Mouse (Mus musculus): ENCODE data around the gene Ube2ql1. TPM values are rescaled to one million over a fixed set of nuclear protein-coding genes. Genes with fewer than 3 reads are reported as not detected.

Gene Ube2ql1
- total and polyA plus RNA-seq, 3 experiments, result not detected

GRCm38 (mm10) chr13:69758979-69759378 lies 19.3 kb upstream of the Ube2ql1 start:
- Histone ChIP-seq H3K27me3 (ENCODE audit: control insufficient read depth in 1 of 2, insufficient read depth in 2 of 2, low read length in 2 of 2) (no peaks in the 10 kb centered on the region; a peak in 1 of 4 replicates), H3K9me3 (replicated peaks; ENCODE audit: insufficient read depth, low read length) (no peaks in the 10 kb centered on the region), H3K27ac (ENCODE audit: control insufficient read depth, low read depth, low read length) (no peak overlapping the region), H3K4me1 (ENCODE audit: control insufficient read depth in 1 of 2, insufficient read depth in 2 of 2, low read length in 2 of 2) (no peaks in the 10 kb centered on the region), H3K4me3 (ENCODE audit: control insufficient read depth in 1 of 2, insufficient read depth in 1 of 2, low read depth in 2 of 2, low read length in 2 of 2) (no peak overlapping the region), H3K9ac (ENCODE audit: control insufficient read depth, low read depth, low read length, poor library complexity, severe bottlenecking) (no peak overlapping the region), H3K79me2 (ENCODE audit: control insufficient read depth, insufficient read depth, low read length, poor library complexity) (no peaks in the 10 kb centered on the region), H3K36me3 (ENCODE audit: control insufficient read depth in 1 of 2, insufficient read depth in 2 of 2, low read length in 2 of 2) (no peaks in the 10 kb centered on the region)
- no peak for DNase-seq (ENCODE audit: low read depth, low spot score)
- TF ChIP-seq E2F4 (IDR thresholded peaks at IDR 0.05; ENCODE audit: borderline replicate concordance, low read depth, low read length) (no peak), MAFK (IDR thresholded peaks at IDR 0.05; ENCODE audit: borderline replicate concordance, low read depth, low read length) (no peak), TBP (IDR thresholded peaks at IDR 0.05; ENCODE audit: low read depth, low read length) (no peak), MAX (IDR thresholded peaks at IDR 0.05; ENCODE audit: low read length) (no peak), NELFE (IDR thresholded peaks at IDR 0.05; ENCODE audit: low read depth, low read length) (no peak)

GRCm38 (mm10) chr13:69752875-69753274 lies 13.2 kb upstream of the Ube2ql1 start:
- Histone ChIP-seq H3K27me3 (ENCODE audit: control insufficient read depth in 1 of 2, insufficient read depth in 2 of 2, low read length in 2 of 2) (no peaks in the 10 kb centered on the region; a peak in 1 of 4 replicates), H3K36me3 (ENCODE audit: control insufficient read depth in 1 of 2, insufficient read depth in 2 of 2, low read length in 2 of 2) (no peaks in the 10 kb centered on the region), H3K9me3 (replicated peaks; ENCODE audit: insufficient read depth, low read length) (no peaks in the 10 kb centered on the region), H3K4me3 (ENCODE audit: control insufficient read depth in 1 of 2, insufficient read depth in 1 of 2, low read depth in 2 of 2, low read length in 2 of 2) (no peak overlapping the region), H3K79me2 (ENCODE audit: control insufficient read depth, insufficient read depth, low read length, poor library complexity) (no peaks in the 10 kb centered on the region), H3K4me1 (ENCODE audit: control insufficient read depth in 1 of 2, insufficient read depth in 2 of 2, low read length in 2 of 2) (no peaks in the 10 kb centered on the region), H3K9ac (ENCODE audit: control insufficient read depth, low read depth, low read length, poor library complexity, severe bottlenecking) (no peak overlapping the region), H3K27ac (ENCODE audit: control insufficient read depth, low read depth, low read length) (no peak overlapping the region)
- DNase-seq (ENCODE audit: low read depth, low spot score), result no peak
- TF ChIP-seq POLR2AphosphoS2 (IDR thresholded peaks at IDR 0.05; ENCODE audit: low read length) (no peak), EP300 (IDR thresholded peaks at IDR 0.05; ENCODE audit: low read depth in 1 of 2, low read length in 2 of 2) (no peak), SMC3 (IDR thresholded peaks at IDR 0.05; ENCODE audit: low read depth, low read length) (no peak), TAL1 (IDR thresholded peaks at IDR 0.05; ENCODE audit: low read length) (no peak), NELFE (IDR thresholded peaks at IDR 0.05; ENCODE audit: low read depth, low read length) (no peak), KAT2A (conservative IDR thresholded peaks at IDR 0.05; ENCODE audit: low read depth, low read length) (no peak), TBP (IDR thresholded peaks at IDR 0.05; ENCODE audit: low read depth, low read length) (no peak), ZNF384 (IDR thresholded peaks at IDR 0.05; ENCODE audit: low read depth, low read length) (no peak), RCOR1 (IDR thresholded peaks at IDR 0.05; ENCODE audit: low read depth, low read length) (no peak), RAD21 (IDR thresholded peaks at IDR 0.05; ENCODE audit: low read depth, low read length) (no peak), GABPA (IDR thresholded peaks at IDR 0.05; ENCODE audit: low read depth, low read length) (no peak), E2F4 (IDR thresholded peaks at IDR 0.05; ENCODE audit: borderline replicate concordance, low read depth, low read length) (no peak), MYB (IDR thresholded peaks at IDR 0.05; ENCODE audit: low read depth, low read length) (no peak), TCF12 (IDR thresholded peaks at IDR 0.05; ENCODE audit: low read depth, low read length) (no peak), BHLHE40 (IDR thresholded peaks at IDR 0.05; ENCODE audit: borderline replicate concordance, low read depth, low read length) (no peak), MAFK (IDR thresholded peaks at IDR 0.05; ENCODE audit: borderline replicate concordance, low read depth, low read length) (no peak), UBTF (IDR thresholded peaks at IDR 0.05; ENCODE audit: borderline replicate concordance, insufficient read depth, low read depth, low read length) (no peak), NRF1 (IDR thresholded peaks at IDR 0.05; ENCODE audit: insufficient read depth, low read depth, low read length, poor library complexity, severe bottlenecking) (no peak), GATA1 (IDR thresholded peaks at IDR 0.05; ENCODE audit: low read depth, low read length) (no peak)

All from MEL (cell line).